Mouse (Mus musculus) macrophage (primary cell): Measurements from ENCODE around the gene Slc5a6. TPM values are rescaled to one million over a fixed set of nuclear protein-coding genes. Genes with fewer than 3 reads are reported as not detected.

ENCODE experiments used
- H3K27ac ChIP-seq: fragments of 350-480 bp; formaldehyde crosslinking; 2 replicates; pipeline ENCODE4 v1.9.0; 2021
- H3K36me3 ChIP-seq: fragments of 350-480 bp; formaldehyde crosslinking; 2 replicates; pipeline ENCODE4 v1.9.0; 2021; ENCODE audit errors: inconsistent target
- H3K4me3 ChIP-seq: fragments of 350-480 bp; formaldehyde crosslinking; 2 replicates; pipeline ENCODE4 v1.9.0; 2021; ENCODE audit errors: inconsistent target
- H3K79me2 ChIP-seq: fragments of 350-480 bp; formaldehyde crosslinking; 2 replicates; pipeline ENCODE4 v1.9.0; 2021; ENCODE audit errors: inconsistent target
- WGBS: methylation state at CpG from one replicate; pipeline ENCODE4 v1.1.7; 2026; ENCODE audit warnings: inconsistent platforms; ENCODE audit not compliant: missing documents; 5-methylcytosine and 5-hydroxymethylcytosine counted together
- polyA plus RNA-seq: library from polyadenylated mRNA; stranded (reverse); fragments of 250-400 nt; gene quantifications from 3 replicates; pipeline ENCODE4 v1.2.4, GENCODE M21; 2018; ENCODE audit warnings: inconsistent platforms
- total RNA-seq, 78 experiments: library from RNA; depleted of rRNA; stranded (reverse); fragments of 250-400 nt; gene quantifications; 1 replicate in 9 of 78; 2 replicates in 24 of 78; 3 replicates in 43 of 78; 4 replicates in 2 of 78; pipeline ENCODE4 v1.2.4; 2018; ENCODE audit warnings: inconsistent platforms in 56 of 78

The Slc5a6 gene
- 1 to 10 TPM in 21 of 26 experiments, under 1 TPM in 5; 0.45 to 7.2 (median 2.7) TPM for total RNA-seq (2018; cell fraction: chromatin; rRNA removed)
- 1 to 10 TPM; 2.3 to 6.5 (median 3.8) TPM for total RNA-seq (2018; cell fraction: cytosol; rRNA removed)
- total RNA-seq (2018; cell fraction: nucleus; rRNA removed) = 10 to 100 TPM in 2 of 26 experiments, 1 to 10 TPM in 24; 1.0 to 11.3 (median 4.0) TPM
- 3.3 to 6.2 TPM (median 5.1 TPM) in 3 replicates for polyA plus RNA-seq

DNA sequence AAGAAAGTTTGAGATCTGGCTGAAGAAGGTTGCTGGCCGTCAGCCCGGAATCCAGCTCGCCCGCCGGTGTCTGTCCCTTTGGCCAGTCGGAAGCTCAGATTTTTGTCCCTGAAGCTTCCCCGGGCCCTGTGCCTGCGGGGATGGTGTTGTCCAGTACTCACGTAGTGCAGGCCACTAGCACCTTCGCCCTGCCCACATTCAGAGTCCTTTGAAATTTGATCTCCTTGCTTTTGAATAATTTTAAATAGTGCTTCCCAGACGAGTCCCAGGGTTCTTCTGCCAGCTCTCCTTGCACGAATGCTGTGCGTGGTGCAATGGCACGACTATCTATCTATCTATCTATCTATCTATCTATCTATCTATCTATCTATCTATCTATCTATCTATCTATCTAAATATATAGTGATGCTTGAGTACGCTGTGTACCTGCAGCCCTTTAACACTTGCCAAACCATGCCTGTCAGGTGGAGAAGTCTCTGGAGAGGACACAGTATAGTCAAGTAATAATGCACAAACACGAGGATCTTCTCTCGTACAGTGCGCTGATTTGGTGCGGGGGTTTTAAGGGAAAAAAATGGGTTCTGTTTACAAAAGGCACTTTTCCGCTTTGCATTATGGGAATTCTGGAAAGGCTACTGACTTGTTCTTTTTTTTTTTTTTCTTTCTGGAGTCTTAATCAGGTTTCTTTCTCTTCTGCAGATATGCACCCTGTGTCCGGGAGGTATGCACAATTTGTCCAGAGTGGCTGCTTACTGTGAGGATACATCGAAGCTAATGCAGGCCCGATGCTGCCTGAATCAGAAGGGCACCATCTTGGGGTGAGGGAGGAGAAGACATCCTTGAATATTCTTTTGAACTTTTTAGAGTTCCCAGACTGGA lies at the start of gene Slc5a6:
Gene Slc5a6, minus strand, starts transcription at position 162 of the 879 bp plus-strand sequence.
- Histone ChIP-seq H3K27ac (peak within 1 kb of the TSS; percentile 91), H3K4me3 (peak within 1 kb of the TSS; percentile 98), H3K36me3 (0 out of 2 replicates have a peak, but pooled peaks cover 7% of the 10 kb centered on the region), H3K79me2 (peaks cover 5% of the 10 kb centered on the region; the same call in 1 of the 2 replicates)
- under 1% methylated on average over 21 of the region's 23 CpGs for WGBS

DNA sequence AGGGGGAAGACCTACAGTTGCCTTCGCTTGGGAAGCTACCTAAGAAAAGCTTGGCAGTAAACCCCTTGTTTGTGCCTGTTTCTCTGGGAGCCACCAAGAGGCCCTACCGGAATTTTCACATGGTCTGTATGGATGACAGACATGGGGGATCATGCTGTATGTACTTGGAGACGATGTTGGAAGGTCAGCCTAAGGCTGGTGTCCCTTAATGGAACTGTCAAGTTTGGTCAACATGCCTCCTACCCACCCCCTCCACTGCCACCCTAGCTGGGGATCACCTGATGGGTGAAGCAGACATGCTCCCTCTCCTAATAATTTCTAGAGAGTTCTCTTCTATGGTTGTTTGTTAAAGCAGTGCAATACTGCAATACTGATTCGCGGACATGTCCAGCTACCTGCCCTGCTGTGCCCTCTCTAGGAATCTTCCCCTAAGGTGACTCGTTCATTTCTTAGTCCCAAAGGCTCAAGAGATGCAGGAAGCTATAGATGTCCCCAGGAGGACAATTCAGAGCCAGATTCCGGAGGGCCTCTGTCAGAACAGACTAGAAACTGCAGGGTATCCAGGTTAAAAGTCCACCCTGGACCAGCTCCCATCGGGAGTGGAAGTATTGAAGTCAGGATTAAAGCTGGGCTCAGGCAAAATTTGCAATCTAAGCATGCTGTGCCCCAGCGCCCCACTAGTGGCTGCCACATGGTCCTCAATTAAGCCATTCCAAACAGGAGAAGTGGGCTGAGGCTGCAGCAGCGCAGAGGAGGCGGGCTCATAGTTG lies 47.2 kb upstream of the Slc5a6 start:
- Histone ChIP-seq H3K4me3 (peak overlapping the region; percentile 10; the same call in 1 of the 2 replicates), H3K27ac (no peak overlapping the region), H3K36me3 (no peaks in the 10 kb centered on the region), H3K79me2 (no peaks in the 10 kb centered on the region)
- 40% methylated on average over 11 of the region's 11 CpGs for WGBS

GRCm38 (mm10) chr5:31094799-31095691 lies 46.3 kb upstream of the Slc5a6 start:
- WGBS = 1% methylated on average over 59 of the region's 59 CpGs
- no peak overlapping the region for H3K27ac ChIP-seq
- H3K36me3 ChIP-seq = no peaks in the 10 kb centered on the region
- H3K79me2 ChIP-seq = no peaks in the 10 kb centered on the region
- H3K4me3 ChIP-seq = peak overlapping the region; percentile 10; the same call in 1 of the 2 replicates

DNA sequence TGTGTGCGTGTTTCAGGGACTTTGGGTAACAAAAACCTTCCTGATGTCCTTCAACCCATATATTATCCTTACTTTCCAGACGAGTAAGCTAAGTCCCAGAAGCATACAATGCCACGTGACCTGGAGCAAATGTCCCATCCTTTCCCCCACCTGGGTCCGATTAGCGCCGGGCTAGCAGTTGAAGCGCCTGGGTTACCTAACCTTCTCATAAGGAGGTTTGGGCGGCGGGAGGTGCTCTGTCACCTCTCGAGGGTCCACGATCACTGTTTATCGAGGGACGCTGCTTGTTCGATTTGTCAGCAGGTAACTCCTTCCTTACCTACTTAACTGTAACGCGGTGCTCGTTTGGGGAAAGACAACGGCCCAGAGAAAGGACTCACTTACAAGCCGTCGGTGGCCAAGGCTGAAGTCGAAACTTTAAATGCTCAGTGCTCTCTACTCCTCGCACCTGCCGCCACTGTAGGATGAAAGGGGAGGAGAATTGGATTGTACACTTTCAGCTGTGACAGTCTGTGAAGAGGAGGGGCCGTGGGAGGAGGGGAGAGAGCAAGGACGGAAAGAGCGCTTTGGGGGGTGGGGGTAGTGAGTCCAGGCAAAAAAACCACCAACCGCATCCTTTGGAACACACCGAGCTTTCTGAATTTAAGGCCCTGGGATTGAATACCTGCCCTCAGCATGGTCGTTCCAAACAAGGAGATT lies 45.5 kb upstream of the Slc5a6 start:
- H3K79me2 ChIP-seq = no peaks in the 10 kb centered on the region
- no peaks in the 10 kb centered on the region for H3K36me3 ChIP-seq
- no peak overlapping the region for H3K4me3 ChIP-seq
- 5% methylated on average over 28 of the region's 29 CpGs for WGBS
- no peak overlapping the region for H3K27ac ChIP-seq

GRCm38 (mm10) chr5:31093151-31094041 lies 44.7 kb upstream of the Slc5a6 start:
- 4% methylated on average over 49 of the region's 54 CpGs for WGBS
- H3K4me3 ChIP-seq = no peak overlapping the region
- no peaks in the 10 kb centered on the region for H3K79me2 ChIP-seq
- H3K36me3 ChIP-seq = no peaks in the 10 kb centered on the region
- no peak overlapping the region for H3K27ac ChIP-seq

DNA sequence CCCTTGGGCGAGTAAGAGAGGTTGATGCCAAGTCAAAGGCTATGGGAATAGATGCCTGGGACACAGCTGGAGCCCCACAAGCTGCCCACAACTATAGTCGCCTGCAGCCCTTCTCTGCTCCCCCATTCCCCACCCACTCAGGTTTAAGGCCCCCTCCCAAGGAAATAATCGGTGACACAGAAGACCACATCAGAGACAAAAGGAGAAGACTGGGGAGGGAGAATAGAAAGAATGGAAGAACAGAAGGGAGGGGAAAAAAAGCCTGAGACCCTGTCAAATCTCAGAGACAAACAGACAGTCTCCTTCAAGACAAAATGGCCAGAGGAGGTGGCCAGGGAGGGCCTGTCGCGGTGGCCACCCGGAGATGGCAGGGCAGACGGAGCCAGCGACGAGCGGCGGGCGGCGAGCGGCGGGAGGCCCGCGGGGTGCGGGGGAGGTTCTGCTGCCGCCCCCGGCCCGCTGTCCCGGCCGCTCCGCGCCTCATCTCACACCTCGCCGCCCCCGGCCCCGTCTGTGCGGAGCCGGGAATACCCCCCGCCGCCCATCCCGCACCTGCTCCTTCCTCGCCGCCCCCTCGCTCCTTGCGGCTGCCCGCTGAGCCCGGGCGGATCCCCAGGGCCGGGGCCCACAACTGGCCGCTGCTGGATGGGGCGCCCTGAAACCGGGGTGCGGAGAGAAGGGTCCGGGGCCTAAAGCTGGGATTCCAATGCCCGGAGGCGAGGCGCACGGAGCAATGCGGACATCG lies 43.7 kb upstream of the Slc5a6 start:
- H3K4me3 ChIP-seq = no peak overlapping the region
- WGBS = 10% methylated on average over 52 of the region's 53 CpGs

DNA sequence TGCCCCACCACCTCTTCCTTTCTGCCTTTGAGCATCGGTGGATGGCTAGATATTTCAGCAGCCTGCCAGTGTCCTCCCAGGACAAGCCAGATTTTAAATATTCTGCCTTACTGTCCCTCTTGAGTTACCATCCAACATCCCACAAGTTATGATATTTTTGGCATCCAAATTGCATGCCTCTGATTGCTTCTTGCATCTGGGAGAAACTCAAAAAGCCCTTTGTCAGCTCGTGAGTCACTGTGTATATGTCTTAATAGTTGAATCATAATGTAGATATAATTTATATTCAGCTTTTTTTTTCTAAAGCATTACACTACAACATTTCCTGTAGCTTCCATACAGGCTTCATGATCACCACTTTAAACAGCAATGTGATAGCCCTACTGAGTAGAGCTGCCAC lies 38.4 kb upstream of the Slc5a6 start:
- H3K79me2 ChIP-seq = no peaks in the 10 kb centered on the region
- no peaks in the 10 kb centered on the region for H3K36me3 ChIP-seq
- WGBS = 72% methylated on average over 2 of the region's 2 CpGs

More for the DNA sequence above, 43.7 kb upstream of the Slc5a6 start:
- Histone ChIP-seq H3K79me2 (no peaks in the 10 kb centered on the region), H3K36me3 (no peaks in the 10 kb centered on the region), H3K27ac (no peak overlapping the region)

GRCm38 (mm10) chr5:31086606-31087005 lies 37.9 kb upstream of the Slc5a6 start:
- no peaks in the 10 kb centered on the region for H3K36me3 ChIP-seq
- H3K27ac ChIP-seq = no peak overlapping the region
- H3K4me3 ChIP-seq = no peak overlapping the region
- H3K79me2 ChIP-seq = no peaks in the 10 kb centered on the region
- 71% methylated on average over 7 of the region's 7 CpGs for whole genome bisulfite sequencing

More for the DNA sequence above, 38.4 kb upstream of the Slc5a6 start:
- Histone ChIP-seq H3K27ac (no peak overlapping the region), H3K4me3 (no peak overlapping the region)

DNA sequence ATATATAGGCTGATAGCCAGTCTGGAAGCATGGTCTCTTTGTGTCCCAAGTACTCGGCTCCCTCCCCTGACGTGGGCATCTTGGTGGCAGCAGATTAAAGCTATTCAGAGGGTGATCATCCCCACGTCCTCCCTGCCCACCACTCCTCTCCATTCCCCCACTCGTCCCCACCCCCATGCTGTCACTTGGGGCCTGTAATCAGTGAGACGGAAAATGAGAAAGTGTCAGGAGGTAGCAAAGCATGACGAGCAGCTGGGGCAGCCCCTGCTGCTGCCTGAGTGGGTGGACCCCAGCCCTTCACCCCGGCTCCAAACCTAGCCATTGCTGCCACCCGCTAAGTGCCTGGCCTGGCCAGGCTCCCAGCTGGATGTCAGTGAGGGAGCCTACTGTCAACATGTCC lies 35.2 kb upstream of the Slc5a6 start:
- 86% methylated on average over 8 of the region's 8 CpGs for WGBS
- Histone ChIP-seq H3K4me3 (no peak overlapping the region), H3K36me3 (no peaks in the 10 kb centered on the region), H3K27ac (no peak overlapping the region), H3K79me2 (no peaks in the 10 kb centered on the region)

DNA sequence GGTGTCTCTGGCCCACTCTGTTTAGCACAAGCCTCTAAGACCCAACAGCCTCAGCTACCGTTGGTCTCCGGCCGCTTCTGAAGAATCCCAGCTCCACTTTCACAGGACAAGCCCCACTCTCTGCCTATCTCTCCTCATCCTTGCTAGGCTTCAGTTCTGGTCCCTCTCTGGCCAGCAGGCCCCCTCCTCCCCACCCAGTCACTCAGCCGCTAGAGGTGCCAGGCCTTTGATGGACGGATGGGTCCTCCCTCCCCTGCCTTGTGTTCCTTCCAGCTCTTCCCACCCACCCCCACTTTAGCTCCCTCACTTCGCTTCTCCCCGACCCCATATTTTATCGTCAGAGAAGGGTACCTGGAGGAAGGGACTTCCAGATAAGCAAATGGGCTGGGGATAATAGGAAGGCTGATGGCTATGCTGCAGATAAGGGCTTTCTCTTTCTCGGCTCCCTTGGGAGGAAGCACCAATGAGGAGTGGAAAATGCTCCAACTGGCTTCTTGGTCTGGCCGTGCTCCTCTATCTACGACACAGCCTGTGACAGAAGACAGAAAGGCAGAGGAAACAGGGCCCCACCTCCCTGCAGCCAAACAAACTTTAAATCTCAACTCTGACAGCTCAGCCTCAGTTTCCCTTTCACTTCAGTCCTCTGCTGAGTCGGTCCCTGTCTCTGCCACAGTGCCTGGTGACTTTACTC lies 34.4 kb upstream of the Slc5a6 start:
- no peak overlapping the region for H3K27ac ChIP-seq
- no peaks in the 10 kb centered on the region for H3K79me2 ChIP-seq
- no peaks in the 10 kb centered on the region for H3K36me3 ChIP-seq
- 38% methylated on average over 12 of the region's 12 CpGs for WGBS
- no peak overlapping the region for H3K4me3 ChIP-seq

DNA sequence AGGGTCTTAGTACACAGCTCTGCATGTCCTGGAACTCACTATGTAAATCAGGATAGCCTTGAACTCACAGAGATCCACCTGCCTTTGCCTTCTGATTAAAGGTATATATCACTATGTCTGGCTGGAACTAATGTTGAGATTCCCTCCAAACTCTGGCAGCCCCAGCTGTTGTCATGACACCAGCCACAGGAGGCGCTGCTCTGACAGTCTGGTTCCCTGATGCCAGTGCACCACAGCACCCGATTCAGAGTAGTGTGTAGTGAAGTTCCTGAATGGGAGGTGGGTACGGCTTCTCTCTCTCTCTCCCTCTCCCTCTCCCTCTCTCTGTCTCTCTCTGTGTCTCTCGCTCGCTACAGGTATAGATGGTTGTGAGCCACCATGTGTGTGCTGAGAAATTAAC lies 33.6 kb upstream of the Slc5a6 start:
- Histone ChIP-seq H3K36me3 (no peaks in the 10 kb centered on the region), H3K79me2 (no peaks in the 10 kb centered on the region), H3K4me3 (no peak overlapping the region), H3K27ac (no peak overlapping the region)
- WGBS = 19% methylated on average over 5 of the region's 5 CpGs

DNA sequence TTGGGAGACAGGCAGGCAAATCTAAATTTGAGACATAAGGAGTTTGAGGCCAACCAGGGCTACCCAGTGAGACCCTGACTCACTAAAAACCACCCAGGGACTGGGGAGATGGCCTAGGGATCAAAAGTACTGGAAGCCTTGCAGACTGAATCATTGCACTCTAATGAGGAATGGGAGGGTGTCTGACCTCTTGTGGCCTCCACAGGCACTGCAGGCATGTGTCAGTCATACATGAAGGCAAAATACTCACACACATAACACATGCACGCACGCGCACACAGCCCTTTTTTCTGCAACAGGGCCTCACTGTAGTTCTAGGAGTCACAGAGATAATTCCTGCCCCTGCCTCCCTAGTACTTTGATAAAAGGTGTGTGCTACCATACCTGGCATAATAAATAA lies 32.7 kb upstream of the Slc5a6 start:
- no peak overlapping the region for H3K27ac ChIP-seq
- WGBS = 90% methylated on average over 3 of the region's 3 CpGs
- H3K36me3 ChIP-seq = no peaks in the 10 kb centered on the region
- no peak overlapping the region for H3K4me3 ChIP-seq
- no peaks in the 10 kb centered on the region for H3K79me2 ChIP-seq
